Mouse (Mus musculus) yolk sac, embryonic 10.5 days (tissue): ENCODE results near the gene Tmem178.
A peak's percentile ranks its signal among the peaks of the same experiment; 100 is the strongest.

Source experiments
- DNase-seq: peaks from one replicate; pipeline ENCODE4 v3.0.0-alpha.2; 2017; ENCODE audit warnings: low spot score

The Tmem178 gene

DNA sequence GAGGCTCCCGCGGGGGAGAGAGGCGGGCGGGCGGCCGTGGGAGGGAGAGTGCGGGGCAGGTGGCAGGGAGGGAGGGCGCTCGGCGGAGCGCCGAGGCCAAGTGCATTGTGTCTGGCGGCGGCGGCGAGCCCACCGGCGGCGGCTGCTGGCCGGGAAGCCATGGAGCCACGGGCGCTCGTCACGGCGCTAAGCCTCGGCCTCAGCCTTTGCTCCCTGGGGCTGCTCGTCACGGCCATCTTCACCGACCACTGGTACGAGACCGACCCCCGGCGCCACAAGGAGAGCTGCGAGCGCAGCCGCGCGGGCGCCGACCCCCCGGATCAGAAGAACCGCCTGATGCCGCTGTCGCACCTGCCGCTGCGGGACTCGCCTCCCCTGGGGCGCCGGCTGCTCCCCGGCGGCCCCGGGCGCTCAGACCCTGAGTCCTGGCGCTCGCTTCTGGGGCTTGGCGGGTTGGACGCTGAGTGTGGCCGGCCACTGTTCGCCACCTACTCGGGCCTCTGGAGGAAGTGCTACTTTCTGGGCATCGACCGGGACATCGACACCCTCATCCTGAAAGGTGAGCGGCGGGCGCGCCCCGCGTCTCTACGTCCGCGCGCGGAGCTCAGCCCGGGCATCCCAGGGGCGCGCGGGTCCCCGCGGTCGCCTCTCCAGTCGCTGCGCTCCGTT, at the start of gene Tmem178:
Tmem178 (plus strand) TSS at position 103 of the 669 bp plus-strand sequence.
- DNase-seq = peak; percentile 23

DNA sequence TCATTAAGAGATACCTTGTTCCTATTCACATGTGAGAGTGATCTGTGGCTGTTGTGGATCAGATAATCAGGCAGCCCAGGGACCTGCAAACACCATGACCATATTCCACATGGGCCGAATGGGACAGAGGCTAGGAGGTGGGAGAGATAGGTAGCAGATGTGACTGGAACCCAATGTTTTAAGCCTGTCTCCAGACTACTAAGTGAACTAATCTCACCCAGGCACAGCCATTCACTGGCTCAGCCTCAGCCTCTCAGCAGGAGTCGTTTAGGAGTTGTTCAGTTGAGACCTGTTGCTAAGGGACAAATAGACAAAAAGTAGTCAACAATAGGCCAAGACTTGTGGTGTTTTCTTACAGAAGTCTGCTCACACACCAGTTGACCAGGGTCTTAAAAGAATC, 48.0 kb upstream of the Tmem178 start:
- DNase-seq = no peak

DNA sequence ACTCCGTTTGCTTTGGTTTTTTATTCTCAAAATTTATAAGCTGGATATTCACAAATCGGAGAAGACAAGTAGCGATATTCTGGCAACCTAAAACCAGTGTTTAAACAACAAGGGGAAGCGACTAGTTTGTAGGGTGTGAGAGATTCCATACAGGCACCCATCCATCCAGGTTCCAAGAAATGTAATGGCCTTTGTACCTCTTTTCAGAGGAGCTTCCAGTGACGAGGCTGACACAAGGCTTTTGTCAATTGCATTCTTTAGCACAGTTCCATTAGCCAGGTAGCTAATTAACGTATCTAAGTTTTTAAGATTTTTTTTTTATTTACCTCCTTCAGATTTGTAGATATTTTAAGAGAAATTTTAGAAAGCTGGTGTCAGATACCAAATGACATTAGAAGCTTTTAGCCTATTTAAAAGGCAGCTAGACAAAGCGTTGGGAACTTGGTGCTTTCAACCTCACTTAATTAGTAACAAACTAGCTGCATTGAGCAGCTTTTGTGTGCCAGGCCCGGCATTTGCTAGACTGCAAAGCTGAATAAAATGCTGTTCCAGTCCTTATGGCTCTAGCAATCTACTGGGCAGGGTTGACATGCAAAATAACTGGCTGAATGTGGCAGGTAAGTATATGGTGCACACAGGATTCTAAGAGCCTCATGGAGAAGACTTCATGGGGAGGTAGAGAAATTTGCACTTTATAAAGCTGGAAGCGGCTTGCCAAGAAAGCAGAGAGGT, 46.6 kb upstream of the Tmem178 start:
- no peak for DNase-seq

DNA sequence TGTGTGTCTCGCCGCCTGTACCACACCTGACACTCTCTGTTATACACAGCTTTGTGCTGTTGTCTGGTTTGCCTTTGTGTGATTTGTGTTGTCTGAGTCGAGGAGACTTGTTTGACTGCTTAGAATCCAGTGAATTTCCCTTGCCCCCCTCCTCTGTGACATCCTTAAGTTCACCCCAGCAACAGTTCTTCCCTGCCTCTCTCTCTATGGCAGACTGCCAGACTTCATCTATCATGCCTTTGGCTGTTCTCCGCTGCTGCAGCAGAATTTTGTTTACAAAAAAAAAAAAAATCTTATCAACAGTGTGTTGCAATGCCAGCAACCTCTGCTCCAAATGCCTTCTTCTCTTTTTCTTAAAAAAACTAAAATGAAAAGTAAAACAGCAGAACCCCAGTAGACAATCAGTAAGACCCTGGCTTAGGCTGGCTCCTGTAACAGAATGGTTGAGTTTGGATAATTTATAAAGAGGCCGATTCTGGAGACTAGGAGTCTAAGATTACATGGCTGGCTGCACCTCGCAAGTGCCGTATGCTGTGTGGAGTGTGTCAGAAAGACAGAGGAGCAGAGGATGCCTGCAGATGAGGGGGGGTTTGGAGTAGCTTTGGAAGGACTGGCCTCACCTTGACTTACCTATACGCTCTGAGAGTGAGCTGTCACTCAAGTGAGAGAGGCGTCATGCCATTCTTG, 44.8 kb upstream of the Tmem178 start:
- DNase-seq = peak; percentile 68

DNA sequence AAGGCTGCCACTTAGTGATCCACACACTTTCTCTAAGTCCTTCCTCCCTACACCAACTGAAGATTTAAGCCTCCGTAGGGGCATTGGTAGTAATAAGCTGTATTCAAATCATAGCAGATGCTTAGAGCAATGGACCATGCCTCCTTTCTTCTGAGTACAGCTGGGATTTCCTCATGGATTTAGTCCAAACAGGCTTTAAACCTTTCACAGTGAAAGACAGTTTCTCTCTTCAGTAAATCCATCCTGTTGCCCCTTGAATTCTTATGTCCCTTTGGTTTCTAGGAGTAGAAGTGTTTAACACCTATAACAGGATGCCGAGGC, 44.3 kb upstream of the Tmem178 start:
- DNase-seq = no peak

DNA sequence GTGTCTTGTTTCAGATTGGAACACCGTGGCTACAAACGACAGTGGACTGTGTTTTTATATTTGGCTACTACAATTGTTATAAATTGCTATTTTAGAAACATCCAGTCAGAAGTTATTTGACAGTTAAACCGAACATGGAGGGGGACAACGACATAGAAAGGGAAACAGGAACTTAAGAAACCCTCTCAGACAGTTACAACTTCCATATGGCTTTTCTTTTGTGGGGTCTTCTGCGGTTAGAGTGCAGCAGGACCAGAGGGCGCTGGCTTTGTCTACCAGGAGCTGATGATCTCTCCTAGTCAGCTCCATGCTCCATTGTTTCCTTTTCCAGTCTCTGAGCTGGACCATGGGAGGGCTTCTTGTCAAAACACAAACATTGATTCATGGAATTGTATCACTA, 42.5 kb upstream of the Tmem178 start:
- DNase-seq = no peak

DNA sequence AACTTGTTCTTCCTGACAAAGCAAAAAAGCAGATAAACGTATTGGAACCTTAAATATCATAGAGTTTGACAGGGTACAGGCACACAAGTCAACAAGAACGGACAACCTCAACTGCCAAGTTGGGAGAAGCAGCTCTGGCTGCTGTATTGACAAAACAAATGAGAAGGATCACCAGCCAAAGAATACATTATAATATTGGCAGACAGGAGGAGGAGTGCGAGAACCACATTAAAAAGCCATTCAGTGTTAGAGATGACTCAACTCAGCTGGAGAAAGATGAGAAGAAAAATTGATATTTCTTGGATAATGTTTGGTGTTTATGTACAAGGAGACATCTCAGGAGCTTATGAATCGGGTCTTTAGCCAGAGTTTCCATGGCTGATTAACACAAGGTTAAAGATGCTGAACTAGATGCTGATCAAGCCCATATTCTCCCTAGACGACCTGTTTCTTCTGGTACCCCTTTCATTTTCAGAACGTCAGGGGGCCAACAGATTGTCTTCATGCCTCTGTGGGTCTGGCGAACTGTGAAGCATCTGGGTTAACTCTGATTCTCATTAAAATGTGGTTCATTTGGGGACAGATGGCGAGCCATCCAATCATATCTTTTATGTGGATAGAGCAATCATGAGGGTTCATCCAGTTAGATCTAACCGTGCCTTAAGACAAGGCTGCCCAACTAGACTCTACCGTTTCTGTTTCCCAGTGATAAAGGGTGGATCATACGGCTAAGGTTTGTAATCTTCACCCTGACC, 41.1 kb upstream of the Tmem178 start:
- DNase-seq = no peak

DNA sequence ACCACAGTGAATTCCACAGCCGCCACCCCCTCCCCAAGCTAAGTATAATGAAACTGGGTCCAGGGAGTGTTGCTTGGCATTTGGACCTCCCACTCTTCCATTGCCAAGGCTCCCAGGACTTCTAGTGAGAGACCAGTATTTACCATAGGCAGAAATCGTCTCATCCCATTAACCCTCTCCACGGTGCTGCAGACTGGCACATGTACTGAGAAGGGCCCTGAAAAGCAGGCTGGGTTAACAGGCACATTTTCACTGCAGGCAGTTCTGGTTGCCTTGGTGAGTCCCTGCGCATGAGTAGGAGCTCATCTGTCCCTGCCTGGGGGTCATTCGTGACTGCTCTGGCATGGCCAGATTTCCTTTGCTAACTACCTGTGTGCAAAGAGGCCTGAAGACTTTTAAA, 40.4 kb upstream of the Tmem178 start:
- no peak for DNase-seq

DNA sequence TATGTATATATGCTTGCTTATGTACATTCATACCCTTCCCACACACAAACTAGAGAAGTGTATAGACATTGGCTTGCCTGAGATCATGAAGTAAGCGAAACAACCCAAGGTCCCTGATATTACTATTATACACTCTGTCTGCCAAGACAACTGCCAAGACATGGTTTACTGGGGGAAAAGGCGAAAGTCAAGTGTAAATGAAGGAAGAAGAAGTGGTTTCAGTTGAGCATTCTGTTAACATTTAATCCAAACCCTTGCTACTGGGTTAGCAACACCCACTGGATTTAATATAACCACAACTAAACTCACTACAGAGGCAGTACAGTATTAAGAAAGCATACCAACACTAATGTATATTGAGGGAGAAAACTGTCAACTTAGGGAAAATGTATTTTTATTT, 28.8 kb upstream of the Tmem178 start:
- no peak for DNase-seq

DNA sequence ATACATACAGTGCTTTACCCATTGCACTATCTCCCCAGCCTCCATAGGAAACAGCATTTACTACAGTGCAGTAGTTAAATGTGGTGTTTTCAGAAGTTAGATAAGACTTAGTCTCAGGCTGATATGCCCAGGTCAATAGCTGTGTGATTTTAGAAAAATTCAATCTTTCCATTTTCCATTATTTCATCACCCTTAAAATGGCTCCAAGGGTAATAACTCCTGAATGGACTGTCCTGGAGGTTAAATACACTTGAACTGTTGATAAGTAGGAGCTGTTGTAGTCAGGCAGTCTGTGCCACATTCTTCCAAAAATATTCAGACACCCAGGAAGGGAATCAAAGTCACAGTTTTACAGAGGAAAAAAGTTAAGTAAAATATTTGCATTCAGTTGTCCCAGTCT, 25.2 kb upstream of the Tmem178 start:
- DNase-seq = no peak

DNA sequence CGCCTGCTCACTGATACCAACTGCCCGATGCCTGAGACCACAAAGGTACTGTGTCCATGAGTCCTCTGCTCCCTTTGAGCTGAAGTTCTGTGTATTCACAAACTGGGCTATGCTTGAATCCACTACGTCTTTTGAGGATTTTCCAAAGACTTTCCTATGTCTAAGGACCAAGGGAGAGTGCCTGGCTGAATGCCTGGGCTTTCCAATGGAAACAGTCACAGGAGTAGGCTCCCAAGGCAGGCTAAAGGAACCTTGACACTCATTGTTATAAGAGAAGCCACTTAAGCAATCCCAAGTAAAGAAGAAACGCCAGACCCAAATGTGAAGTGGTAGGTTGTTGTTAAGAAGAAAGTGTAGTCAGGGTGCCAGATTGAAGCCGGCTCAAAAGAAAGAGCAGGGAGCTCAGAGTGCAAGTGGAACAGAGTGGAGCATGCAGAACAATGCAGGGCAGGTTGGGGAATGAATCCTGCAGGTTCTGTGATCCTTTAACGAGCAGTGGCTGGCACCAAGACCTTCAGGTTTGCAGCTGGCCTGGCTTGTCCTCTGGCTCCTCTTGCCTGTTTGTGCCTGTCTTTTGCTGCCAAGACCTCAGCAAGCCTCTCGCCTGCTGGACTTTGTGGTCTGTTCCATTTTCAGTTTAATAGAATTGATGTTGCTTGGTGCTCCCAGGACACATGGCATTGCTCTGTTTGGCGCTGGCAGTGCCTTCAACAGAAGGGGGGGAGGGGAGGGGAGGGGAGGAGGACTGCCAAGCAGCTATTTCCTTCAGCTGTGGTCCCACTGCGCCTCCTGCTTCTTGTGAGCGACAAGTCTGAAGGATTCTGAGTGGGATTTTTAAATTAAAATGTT, 22.9 kb upstream of the Tmem178 start:
- DNase-seq = no peak

DNA sequence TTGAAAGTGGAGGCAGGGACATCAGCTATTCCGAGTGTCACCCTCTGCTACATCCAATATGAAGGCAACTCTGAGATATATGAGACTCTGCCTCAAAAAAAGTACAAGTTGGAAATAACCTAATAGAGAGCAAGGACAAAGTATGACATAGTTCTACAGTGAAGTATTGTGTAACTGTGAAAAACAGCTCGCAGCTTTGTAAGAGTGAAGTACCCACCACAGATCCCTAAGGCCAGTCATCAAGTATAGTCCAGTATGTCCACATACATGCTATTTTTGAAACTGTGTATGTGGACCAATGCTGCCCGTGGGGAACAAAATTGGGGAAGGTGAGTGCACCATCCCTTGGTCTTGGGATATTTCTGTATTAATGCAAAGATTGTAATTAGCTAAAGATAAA, 18.9 kb upstream of the Tmem178 start:
- DNase-seq = no peak

DNA sequence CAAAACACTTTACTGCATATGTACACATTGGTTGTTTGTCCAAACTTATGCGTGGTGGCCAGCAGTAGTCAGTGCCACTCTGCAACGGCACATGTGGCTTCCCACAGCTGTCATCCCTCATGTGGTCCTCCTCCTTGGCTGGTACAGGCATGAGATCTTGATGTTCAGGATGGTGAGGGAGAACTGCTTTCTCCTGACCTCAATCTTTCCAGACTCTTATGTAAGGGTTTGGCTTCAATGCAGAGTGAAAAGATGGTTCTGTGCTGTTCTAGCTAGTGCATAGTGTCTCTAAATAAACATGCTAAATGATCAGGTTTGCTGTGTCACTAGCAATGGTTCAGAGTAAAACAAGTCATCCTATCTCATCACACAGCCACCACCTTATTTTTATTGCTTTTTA, 17.3 kb upstream of the Tmem178 start:
- DNase-seq = no peak

DNA sequence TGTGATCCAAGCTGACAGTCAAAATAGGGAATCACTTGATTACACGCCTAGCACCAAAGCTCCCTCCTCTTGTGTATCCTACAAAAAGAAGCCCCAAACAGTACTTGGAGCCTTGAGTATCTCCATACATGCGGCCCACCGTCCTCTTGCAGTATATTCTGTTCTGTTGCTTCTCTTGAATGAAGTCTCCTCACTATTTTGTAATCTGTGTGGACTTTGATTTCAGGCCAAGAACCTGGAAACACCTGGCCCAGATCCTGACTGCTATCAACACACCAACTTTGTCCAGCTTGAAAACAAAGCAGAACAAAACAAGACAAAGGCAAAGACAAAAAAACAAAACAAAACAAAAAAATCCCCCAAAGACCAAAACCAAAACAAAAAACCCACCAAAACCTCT, 11.7 kb upstream of the Tmem178 start:
- DNase-seq = no peak

DNA sequence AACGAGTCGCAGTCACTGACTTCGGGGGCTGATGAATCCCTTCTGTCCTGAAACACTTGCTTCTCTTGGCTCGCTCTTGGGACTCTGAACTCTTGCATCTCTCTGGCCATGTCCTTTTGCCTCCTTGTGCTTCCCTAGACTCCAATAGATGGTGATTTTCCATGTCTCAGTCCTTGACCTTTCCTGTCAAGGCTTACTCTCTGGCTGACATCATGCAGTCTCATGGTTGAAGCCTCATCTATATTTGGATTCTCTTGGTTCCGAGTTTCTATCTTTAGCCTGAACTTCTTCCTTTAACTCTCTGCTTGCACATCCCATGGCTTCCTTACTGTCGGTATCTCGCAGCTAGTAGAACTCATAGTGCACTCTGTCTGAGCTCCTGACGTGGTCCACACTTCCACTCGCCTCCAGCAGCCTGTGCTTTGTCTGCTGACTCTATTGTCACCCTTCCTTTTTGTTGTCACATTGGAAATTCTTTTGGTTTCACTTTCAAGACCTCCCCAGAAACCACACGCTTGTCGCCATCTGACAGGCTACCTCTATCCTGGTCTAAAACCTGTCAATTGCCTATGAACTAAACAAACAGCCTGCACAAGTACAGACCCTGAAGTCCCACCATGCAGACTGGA, 10.9 kb upstream of the Tmem178 start:
- no peak for DNase-seq

DNA sequence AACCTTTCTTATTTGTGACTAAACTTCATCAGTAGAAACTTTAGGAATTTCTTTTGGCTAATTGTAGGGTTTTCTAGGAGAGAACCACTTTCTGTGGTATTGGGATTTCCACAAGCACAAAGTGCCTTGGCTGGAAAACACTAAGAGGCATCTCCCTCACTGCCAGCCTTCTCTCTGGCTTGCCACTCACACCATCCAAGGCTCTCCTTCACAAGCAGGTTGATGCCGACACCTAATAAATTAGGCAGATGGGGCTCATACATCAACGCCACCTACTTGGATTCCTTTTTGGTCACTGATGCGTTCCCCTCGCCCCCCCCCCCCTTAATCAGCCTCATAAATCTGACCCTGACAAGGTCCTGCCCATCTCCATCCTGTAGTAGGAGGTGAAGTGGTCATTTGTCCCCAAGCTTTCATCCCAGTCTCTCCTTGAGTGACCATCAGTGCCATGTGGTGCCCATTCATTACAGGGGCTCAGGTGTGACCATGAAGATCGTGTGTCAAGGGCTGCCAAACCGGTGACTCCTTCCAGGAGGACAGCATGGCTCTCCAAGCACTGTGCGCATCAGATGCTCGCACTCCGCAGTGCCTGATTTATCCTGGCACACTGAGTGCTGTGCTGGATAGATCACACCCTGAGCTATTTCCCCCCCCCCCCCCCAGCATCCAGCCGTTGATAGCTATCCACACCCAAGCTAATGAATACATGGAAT, 8.5 kb upstream of the Tmem178 start:
- DNase-seq = no peak

DNA sequence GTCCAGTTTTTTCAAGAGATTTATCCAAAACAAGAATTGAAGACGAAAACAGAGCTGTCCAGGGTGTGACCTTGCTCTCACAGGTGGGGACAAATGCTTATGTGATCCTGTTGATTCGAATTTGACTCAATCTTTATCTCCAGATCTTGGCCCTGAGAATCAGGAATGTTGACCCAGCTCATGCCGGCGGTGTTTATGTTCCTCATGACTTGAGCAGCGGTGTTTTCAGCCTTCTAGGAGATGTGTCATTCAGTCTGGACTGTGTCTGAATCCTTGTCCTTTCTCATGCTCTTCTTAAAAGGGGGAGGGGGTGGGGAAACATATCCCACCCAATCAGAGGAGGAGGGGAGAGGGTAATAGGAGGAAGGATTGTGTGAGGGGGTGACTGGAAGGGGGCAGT, 7.9 kb upstream of the Tmem178 start:
- DNase-seq = no peak

DNA sequence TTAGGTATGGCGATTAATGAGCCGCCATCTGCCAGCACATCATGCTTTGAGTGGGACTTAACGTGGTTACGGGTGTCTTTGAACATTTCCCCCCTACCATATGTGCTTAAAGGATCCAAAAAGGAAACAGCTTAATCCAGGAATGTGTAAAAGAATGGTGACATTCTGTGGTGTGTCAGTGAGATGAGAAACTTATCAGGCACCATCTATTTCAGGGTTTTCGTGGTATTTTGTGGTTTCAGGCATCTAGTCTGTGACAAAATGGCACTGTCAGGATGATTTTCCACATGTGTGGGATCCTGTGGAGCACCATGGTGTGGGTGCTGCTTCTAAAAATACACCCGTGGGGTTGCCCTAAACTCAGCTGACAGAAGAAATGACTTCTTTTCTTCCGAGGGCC, 4.6 kb upstream of the Tmem178 start:
- no peak for DNase-seq

DNA sequence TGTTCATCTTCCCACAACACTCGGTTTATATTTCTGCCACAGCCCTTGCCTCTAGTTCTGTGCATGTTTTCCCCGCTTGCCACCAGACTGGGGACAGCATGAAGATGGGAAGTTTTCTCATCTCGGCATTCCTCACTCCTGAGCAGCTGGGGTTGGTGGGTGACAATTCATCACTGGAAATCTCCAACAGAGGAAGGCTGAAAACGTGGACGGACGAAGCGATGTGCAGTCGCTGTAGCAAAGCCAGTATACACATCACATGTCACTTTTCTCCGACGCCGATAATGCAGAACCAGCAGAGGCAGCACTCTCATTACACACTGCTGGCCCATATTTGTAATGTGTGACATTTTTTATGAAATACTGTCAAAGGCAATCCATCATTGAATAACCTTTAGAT, 2.6 kb upstream of the Tmem178 start:
- no peak for DNase-seq

DNA sequence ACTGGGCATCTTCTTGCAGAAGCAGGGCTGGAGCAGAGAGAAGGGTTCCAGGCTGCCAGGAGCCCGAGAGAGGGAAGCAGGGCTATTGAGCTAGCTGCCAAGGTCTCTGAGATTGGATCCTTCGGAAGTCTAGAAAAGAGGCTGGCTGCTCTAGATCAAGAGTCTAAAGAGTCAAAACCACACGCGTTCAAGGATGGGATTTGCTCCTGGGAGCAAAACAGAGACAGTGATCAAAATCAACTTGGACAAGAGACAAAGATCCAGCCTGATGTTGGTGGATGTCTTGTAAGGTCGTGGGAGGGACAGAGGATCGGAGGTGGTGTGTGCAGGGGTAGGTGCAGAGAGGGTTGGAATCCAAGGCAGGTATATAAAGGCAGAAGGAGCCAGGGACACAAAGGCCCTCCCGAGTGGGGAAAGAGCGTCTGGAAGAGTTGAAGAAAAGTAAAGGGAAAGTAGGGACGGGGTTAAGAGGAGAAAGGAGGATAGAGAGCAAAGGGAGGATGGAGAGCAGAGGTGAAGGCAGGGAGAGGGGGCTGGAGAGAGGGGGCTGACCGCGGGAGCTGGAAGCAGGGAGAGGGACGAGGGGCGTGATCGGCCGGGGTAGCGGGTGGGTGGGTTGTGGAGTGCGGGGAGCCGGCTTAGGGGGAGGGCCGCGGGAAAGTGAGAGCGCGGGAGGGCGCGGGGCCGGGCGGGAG, 450 bp upstream of the Tmem178 start:
- no peak for DNase-seq
